Mouse (Mus musculus): Measurements from ENCODE around the gene Btbd6. TPM values are rescaled to one million over a fixed set of nuclear protein-coding genes. Genes with fewer than 3 reads are reported as not detected.
A peak's percentile ranks its signal among the peaks of the same experiment; 100 is the strongest.

Btbd6 gene
- polyA plus RNA-seq, 1 experiment from 2014 or later: 10.1 TPM

DNA sequence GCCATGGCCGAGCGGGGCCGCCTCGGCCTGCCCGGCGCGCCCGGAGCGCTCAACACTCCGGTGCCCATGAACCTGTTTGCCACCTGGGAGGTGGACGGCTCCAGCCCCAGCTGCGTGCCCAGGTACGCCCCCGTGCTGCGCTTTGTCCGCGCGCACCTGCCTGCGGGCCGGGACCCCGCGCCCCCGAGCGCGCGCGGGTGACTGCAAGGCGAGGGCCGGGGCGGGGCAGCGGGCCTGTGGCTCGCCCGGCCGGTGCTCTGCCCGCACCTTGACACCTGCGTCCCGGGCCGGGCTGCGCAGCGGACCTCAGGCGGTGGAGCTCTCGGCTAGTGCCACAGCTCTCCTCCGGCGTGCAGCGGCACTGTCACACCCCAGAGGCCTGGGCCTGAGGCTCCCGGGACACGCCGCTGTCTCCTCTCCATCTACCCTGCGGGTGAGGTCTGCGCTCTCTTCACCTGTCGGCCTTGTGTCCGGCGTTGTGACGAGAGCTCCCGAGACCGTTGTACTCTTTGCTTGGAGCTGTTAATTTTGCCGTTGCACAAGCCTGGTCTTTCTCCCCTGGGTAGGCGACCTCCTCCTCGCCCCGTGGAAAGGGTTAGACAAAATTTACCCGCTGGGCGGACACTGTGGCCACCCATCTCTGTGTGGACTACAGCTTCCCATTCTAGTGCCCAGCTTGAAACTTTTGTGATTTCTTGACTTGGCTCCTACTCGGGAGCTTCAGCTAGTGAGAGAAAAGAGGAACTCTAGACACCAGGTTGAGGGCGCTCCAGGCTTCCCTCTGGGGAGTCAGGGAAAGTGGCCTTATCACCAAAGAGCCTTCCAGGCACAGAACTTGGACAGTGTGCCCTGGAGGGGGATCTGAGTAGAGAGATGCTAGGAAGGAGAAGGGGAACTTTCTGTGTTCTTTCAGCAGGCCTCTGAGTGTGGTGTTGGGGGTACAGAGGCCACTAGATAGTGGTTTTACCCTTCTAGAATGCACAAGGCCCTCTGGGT is 38.6 kb downstream of the Btbd6 start:
- peaks cover 52% of the 10 kb centered on the region for H3K4me1 ChIP-seq
- peaks cover 9% of the 10 kb centered on the region for H3K36me3 ChIP-seq
- peak; percentile 57 for ATAC-seq
- H3K4me2 ChIP-seq: peak overlapping the region; percentile 99
- H3K9ac ChIP-seq: peak overlapping the region; percentile 95
- under 1% methylated on average over 54 of the region's 64 CpGs for WGBS (ENCODE audit: insufficient replicate concordance)
- peak overlapping the region; percentile 89 for H3K4me3 ChIP-seq
- no peaks in the 10 kb centered on the region for H3K9me3 ChIP-seq (replicated peaks)
- no peaks in the 10 kb centered on the region for H3K27me3 ChIP-seq (replicated peaks)
- H3K27ac ChIP-seq: peak overlapping the region; percentile 83

DNA sequence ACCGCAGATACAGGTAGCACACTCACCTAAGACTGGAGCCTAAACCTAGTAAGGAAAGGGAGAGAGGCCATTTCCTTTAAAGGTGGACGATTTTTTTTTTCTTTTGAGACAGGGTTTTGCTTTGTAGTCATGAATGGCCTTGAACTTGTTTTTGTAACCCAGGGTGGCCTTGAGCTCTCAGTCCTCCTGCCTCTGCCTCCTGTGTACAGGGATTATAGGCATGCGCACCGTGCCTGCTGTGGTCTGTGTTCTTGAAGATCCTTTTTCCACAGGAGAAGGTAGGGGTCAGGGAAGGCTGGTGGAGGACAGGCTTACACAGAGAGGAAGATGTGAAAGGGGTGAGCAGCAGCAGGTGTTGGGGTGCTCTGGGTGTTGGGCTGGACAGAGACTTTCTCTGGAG is 39.7 kb downstream of the Btbd6 start:
- no peak for ATAC-seq
- Histone ChIP-seq H3K9ac (peak overlapping the region; percentile 95), H3K4me3 (peak overlapping the region; percentile 89), H3K4me1 (peaks cover 52% of the 10 kb centered on the region), H3K9me3 (replicated peaks) (no peaks in the 10 kb centered on the region), H3K27ac (no peak overlapping the region; the same call in 1 of the 2 replicates), H3K36me3 (peaks cover 14% of the 10 kb centered on the region), H3K27me3 (replicated peaks) (no peaks in the 10 kb centered on the region), H3K4me2 (peak overlapping the region; percentile 99)
- WGBS (ENCODE audit: insufficient replicate concordance): 72% methylated on average over 4 of the region's 4 CpGs

DNA sequence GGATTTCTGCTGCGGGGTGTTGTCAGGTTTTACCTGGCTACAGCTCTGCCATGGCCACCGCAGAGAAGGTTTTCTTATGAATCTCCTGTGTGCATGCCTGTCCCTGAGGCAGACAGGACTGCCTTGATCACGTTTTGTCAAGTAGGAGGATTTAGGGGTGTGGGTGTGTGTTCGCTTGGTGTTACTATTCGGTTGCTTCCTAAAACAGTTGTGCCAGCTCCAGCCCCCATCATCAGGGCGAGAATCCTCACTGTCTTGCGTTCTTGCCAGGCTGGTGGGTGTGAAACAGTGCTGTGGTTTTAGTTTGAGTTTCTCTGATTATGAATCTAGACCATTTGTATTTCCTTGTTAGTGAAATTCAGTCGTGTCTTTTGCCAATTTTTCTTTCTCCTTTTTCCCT is 40.7 kb downstream of the Btbd6 start:
- no peak for ATAC-seq
- Histone ChIP-seq H3K9me3 (replicated peaks) (no peaks in the 10 kb centered on the region), H3K27ac (no peak overlapping the region), H3K9ac (no peak overlapping the region), H3K4me1 (peaks cover 52% of the 10 kb centered on the region), H3K36me3 (peaks cover 21% of the 10 kb centered on the region), H3K4me2 (no peak overlapping the region), H3K4me3 (no peak overlapping the region), H3K27me3 (replicated peaks) (no peaks in the 10 kb centered on the region)
- WGBS (ENCODE audit: insufficient replicate concordance): 74% methylated on average over 8 of the region's 8 CpGs

DNA sequence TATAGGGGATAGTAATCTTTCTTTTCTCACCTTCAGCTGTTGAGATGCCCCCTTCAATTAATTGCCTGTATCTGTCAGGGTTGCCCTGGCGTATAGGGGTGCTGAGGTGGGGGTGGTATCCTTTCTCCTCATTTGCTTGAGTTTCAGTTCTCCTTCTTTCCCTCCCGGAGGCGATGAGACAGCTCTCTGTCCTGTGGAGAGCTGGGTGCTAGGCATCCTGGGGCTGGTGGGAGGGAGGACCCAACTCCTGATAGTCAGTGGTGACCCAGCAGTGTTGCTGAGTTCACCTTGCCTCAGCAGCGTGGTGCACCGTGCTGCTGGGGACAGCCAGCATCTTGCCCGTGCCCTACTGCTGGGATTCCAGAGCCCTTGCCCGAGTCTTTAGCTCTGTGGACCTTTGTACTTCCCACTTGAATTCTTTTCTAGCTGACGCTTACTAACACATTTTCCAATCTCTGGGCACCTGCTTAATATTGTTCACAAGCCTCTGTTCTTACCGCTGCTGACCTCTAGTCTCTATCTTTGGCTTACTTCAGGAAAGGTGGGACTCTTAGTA is 41.2 kb downstream of the Btbd6 start:
- H3K27ac ChIP-seq: no peak overlapping the region; the same call in 1 of the 2 replicates
- H3K9ac ChIP-seq: no peak overlapping the region
- H3K4me2 ChIP-seq: no peak overlapping the region
- H3K4me1 ChIP-seq: peaks cover 52% of the 10 kb centered on the region
- H3K9me3 ChIP-seq (replicated peaks): no peaks in the 10 kb centered on the region
- WGBS (ENCODE audit: insufficient replicate concordance): 71% methylated on average over 9 of the region's 9 CpGs
- no peaks in the 10 kb centered on the region for H3K27me3 ChIP-seq (replicated peaks)
- H3K36me3 ChIP-seq: peaks cover 22% of the 10 kb centered on the region
- ATAC-seq: no peak
- no peak overlapping the region for H3K4me3 ChIP-seq

DNA sequence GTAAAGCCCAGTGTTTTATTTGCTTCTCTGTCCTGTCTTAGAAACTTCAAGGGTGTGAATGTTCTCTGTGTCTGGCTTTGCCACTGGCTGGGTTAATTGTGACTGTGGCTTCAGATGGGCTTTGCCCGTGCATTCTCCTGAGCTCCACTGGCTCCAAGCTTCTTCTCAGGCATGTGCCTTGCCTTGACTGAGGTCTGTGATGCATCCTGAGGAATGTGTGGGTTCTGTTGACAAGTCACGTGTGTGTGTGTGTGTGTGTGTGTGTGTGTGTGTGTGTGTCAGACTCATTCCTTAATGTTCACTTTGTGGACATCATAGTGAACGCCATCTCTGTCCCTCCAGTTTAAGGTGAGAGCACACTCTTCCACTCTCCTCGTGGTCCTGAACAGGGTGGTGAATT is 42.5 kb downstream of the Btbd6 start:
- Histone ChIP-seq H3K27me3 (replicated peaks) (no peaks in the 10 kb centered on the region), H3K4me3 (no peak overlapping the region), H3K9ac (no peak overlapping the region), H3K4me2 (no peak overlapping the region), H3K9me3 (replicated peaks) (no peaks in the 10 kb centered on the region), H3K4me1 (peaks cover 48% of the 10 kb centered on the region), H3K36me3 (peaks cover 30% of the 10 kb centered on the region), H3K27ac (no peak overlapping the region)
- 72% methylated on average over 4 of the region's 4 CpGs for WGBS (ENCODE audit: insufficient replicate concordance)
- no peak for ATAC-seq

DNA sequence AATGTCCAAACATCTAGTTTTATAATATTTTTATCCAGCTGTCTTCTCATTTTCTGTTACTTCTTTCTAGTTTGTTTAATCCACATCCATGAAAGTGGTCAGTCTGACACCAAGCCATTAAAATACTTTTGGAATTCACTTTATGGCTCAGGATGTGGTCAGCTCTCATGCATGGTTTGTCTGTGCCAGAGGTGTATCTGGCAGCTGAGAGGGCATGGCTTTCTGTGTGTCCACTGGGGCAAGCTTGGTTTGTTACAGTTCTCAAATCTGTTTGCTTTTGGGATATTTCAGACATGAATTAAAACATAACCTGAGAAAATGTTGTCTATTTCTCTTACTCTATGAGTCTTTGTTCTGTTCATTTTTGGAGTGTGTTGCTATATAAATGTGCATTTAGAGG is 45.2 kb downstream of the Btbd6 start:
- Histone ChIP-seq H3K4me2 (no peak overlapping the region), H3K27ac (no peak overlapping the region), H3K27me3 (replicated peaks) (no peaks in the 10 kb centered on the region), H3K36me3 (peaks cover 38% of the 10 kb centered on the region), H3K4me1 (peaks cover 27% of the 10 kb centered on the region), H3K9me3 (replicated peaks) (no peaks in the 10 kb centered on the region), H3K9ac (no peak overlapping the region), H3K4me3 (no peak overlapping the region)
- no peak for ATAC-seq

DNA sequence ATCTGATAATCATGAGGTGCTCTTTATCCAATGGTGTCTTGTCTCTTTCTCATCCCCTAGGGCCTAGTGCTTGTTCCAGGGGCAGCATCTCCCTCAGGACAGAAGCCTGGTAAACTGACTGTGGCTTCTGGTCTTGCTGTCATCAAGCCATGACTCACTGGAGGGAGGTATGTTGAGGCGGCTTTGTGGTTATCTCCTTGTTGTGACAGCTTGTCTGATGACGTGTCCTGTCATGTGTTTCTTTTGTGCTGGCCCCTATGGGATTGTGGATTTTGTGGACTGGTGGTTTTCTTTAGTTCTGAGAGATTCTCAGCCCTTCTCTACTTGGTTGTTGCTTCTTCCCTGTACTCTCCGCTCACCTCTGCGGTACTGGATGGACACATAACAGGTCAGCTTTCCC is 46.8 kb downstream of the Btbd6 start:
- Histone ChIP-seq H3K27me3 (replicated peaks) (no peaks in the 10 kb centered on the region), H3K9me3 (replicated peaks) (no peaks in the 10 kb centered on the region), H3K27ac (no peak overlapping the region), H3K4me3 (no peak overlapping the region), H3K9ac (no peak overlapping the region), H3K4me1 (peaks cover 13% of the 10 kb centered on the region), H3K36me3 (peaks cover 48% of the 10 kb centered on the region), H3K4me2 (no peak overlapping the region)
- 51% methylated on average over 4 of the region's 4 CpGs for WGBS (ENCODE audit: insufficient replicate concordance)
- no peak for ATAC-seq

DNA sequence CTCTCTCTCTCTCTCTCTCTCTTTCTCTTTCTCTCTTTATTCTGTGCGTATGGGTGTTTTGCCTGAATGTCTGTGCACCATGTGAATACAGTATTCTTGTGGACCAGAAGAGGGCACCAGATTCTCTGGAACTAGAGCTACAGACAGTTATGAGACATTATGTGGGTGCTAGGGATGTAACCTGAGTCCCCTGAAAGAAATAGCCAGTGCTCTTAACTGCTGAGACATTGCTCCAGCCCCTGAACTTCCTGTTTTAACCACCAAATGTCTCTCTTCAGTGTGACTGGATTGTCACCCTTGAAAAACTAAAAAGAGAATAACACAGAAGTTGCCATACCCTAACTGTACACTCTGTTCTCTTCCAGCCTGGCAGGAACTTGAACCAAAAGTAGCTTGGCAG is 50.3 kb downstream of the Btbd6 start:
- H3K4me2 ChIP-seq: no peak overlapping the region
- H3K9ac ChIP-seq: no peak overlapping the region
- no peak for ATAC-seq
- H3K27me3 ChIP-seq (replicated peaks): no peaks in the 10 kb centered on the region
- no peaks in the 10 kb centered on the region for H3K9me3 ChIP-seq (replicated peaks)
- H3K4me1 ChIP-seq: peaks cover 28% of the 10 kb centered on the region
- WGBS (ENCODE audit: insufficient replicate concordance): 79% methylated on average over 1 of the region's 1 CpGs
- no peak overlapping the region for H3K4me3 ChIP-seq
- H3K27ac ChIP-seq: no peak overlapping the region
- peaks cover 35% of the 10 kb centered on the region for H3K36me3 ChIP-seq

DNA sequence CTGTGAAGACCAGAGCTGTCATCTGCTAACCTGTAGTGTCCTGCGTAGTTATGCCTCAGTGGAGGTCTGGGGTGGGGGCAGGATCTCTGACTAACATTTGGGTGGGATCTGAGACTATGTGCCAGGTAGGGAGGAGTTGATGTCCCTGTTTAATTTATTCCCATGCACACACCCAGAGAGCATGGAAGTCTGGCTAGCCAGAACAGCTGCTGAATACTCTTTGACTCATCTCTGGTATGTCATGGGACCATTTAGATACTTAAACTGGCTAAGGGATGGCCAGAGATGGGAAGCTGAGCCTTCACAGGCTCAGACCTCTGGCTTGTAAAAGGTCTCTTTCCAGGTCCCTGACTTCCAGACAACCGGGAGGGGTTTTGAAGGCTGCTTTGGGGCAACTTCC is 51.2 kb downstream of the Btbd6 start:
- no peak overlapping the region for H3K4me2 ChIP-seq
- H3K36me3 ChIP-seq: peaks cover 30% of the 10 kb centered on the region
- ATAC-seq: no peak
- no peaks in the 10 kb centered on the region for H3K9me3 ChIP-seq (replicated peaks)
- no peak overlapping the region for H3K4me3 ChIP-seq
- H3K27me3 ChIP-seq (replicated peaks): no peaks in the 10 kb centered on the region
- peaks cover 37% of the 10 kb centered on the region for H3K4me1 ChIP-seq
- no peak overlapping the region for H3K27ac ChIP-seq
- H3K9ac ChIP-seq: no peak overlapping the region
- 85% methylated on average over 2 of the region's 2 CpGs for WGBS (ENCODE audit: insufficient replicate concordance)

DNA sequence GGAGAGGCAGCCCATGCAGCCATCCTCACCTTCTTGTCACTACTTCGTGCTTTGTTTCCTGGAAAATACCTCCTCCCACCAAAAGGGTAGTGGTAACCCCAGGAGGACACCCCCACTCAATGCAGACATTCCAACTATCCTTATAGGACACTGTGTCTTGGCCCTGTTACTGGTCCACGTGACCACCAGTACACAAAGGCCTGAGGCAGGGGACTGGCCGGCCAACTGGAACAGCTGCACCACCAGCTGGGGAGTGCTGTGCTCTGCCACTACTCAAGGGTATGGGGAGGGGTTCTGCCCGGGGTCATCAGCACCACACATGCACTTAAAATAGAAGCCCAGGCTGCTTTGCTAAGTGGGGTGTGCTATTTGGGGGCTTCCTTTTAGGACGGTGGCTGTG is 51.8 kb downstream of the Btbd6 start:
- Histone ChIP-seq H3K9me3 (replicated peaks) (no peaks in the 10 kb centered on the region), H3K4me3 (no peak overlapping the region), H3K4me2 (no peak overlapping the region), H3K27ac (no peak overlapping the region), H3K4me1 (peaks cover 39% of the 10 kb centered on the region), H3K9ac (no peak overlapping the region), H3K36me3 (peaks cover 29% of the 10 kb centered on the region), H3K27me3 (replicated peaks) (no peaks in the 10 kb centered on the region)
- ATAC-seq: no peak
- WGBS (ENCODE audit: insufficient replicate concordance): 75% methylated on average over 5 of the region's 5 CpGs

Measured in liver, embryonic 12.5 days (tissue).